Mouse (Mus musculus): ENCODE data around the gene Gpx3.

The Gpx3 gene

DNA sequence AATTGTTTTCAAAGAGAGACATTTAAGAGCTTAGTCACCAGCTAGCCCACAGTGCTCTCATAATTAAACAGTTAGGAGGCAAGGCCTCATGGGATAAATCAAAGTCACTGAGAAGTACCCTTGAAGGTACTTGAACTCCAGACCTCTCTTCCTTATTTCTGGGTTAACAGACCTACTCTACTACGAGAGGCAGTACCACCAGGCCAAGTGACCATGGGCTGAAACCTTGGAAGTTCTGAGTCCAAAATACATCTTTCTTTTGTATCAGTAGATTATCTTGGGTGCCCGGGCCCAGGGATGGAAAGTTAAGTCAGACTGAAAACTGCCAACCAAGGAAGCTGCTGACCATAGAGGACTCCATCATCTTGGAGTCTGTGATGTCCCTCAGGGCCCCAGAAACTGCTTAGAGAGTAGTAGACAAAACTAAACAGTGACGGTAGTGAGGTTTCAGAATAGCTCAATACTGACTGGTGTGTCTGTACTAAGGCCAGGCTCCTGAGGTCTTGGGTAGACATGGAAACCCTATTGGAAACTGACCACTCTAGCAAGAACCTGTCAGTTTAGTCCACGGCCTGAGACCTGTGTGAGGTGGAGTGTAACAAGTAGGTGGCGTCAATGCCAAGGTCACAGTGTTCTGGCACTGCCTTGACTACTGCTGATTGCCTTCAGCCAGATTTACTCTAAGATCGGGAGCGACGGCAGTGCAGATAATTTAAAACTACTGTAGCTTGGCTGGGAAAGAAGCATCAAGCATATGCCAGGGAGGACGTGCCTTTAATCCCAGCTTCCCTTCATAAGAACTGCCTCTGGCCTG is 10.5 kb downstream of the Gpx3 start:
- no peak for DNase-seq (ENCODE audit: low read depth, low spot score)

DNA sequence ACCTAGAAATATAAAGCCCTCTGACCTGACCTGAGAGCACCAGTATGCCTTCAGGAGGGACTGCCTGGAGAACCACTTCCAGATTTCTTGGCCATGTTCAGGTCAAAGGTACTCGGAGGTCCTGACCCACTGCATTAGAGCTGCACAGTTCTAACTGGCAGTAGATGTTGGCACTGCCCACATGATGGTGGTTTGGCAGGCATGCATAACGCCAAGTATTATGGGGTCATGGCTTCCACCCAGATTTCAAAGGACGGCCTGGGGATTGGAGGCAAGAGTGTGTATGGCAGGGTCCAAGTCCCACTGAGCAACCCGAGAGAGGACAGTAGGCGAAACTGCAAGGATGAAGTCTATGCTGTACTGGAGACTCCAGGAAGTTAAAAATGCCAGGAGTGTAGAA is 11.6 kb downstream of the Gpx3 start:
- no peak for DNase-seq (ENCODE audit: low read depth, low spot score)

- DNase-seq (ENCODE audit: low read depth, low spot score) = no peak
Observed at GRCm38 (mm10) chr11:54917461-54917860, 15.2 kb downstream of the Gpx3 start.

DNA sequence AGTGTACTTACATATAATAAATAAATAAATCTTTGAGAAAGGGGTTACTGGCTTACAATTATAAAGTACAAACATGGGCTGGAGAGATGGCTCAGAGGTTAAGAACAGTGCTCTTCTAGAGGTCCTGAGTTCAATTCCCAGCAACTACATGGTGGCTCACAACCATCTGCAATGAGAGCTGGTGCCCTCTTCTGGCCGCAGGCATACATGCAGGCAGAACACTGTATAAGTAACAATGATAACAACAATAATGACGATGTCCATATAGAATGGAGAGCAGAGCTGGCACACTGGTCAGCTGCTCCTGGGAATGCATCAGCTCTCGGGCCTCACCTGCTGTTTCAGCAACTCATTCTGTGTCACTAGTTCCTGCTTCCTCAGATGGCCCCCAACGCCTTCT is 16.0 kb downstream of the Gpx3 start:
- DNase-seq (ENCODE audit: low read depth, low spot score) = no peak

GRCm38 (mm10) chr11:54920127-54920972 is 18.1 kb downstream of the Gpx3 start:
- no peak for DNase-seq (ENCODE audit: low read depth, low spot score)

- no peak for DNase-seq (ENCODE audit: low read depth, low spot score)
Observed at GRCm38 (mm10) chr11:54920973-54921580, 18.8 kb downstream of the Gpx3 start.

DNA sequence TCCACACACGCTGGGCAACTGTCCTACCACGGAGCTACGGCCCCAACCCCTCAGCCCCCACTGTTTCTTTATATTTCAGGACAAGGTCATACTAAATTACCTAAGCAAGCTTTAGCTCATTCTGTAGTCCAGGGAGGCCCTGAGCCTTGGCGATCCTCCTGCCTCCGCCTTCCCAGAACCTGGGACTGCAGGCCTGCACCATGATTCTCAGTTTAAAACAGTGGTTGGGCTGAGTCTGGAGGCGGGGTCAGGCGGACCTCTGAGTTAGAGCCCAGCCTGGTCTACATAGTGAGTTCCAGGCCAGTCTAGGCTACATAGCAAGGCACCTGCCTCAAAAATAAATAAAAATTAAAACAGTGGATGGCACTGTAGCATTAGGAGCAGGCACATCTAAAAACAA is 19.5 kb downstream of the Gpx3 start:
- no peak for DNase-seq (ENCODE audit: low read depth, low spot score)

GRCm38 (mm10) chr11:54922488-54922887 is 20.2 kb downstream of the Gpx3 start:
- DNase-seq (ENCODE audit: low read depth, low spot score) = no peak

DNA sequence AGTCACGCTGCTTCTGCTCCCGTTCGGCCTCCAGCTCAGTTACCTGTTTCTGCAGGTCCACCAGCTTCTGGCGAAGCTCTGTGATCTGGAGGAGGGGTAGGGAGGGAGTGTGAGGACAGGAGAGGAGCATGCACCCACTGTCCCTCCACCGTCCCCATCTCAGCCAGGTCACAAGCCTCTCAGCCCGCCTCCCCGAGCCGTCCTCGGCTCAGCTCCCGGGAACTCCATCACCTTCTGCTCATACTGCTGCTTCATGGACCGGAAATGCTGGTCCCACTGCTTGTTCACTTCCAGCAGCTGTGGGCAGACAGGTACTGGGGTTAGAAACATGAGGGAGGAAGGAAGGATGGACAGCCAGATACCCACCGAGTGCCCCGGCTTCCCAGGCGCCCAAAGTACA is 21.9 kb downstream of the Gpx3 start:
- no peak for DNase-seq (ENCODE audit: low read depth, low spot score)

DNA sequence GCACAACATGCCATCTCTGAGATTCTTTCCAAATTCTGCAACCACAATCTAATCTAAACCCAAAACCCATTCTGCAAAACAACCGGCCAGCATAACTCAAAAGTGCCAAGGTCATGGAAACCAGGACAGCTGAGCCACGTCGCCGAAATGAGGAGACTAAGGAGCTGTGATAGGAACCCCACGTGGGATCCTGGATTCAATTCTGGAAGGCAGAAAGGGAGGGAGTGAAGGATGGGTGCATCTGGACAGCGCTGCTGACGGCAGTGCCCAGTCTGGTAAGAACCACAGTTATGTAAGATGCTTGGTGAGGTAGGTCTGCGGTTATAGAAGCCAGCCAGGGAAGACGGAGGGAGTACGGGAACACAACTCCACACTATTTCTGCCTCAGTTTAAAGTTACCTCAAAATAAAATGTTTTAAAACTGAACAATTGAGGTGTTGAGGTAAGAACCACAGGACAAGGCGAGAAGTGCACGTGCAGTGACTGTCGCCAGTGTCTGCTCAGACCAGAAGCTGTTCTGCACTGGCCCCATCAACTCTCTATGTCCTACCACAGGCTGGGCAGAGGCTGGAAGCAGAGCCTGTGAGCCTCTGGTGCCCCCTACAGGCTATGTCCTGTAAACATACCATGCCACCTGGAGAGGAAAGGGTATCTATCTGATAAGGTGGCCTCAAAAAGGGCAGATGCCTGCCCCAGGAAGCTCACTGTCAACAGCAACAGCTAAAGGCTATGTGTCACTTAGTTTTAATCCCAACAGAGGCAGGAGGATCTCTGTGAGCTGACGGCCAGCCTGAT is 25.3 kb downstream of the Gpx3 start:
- no peak for DNase-seq (ENCODE audit: low read depth, low spot score)

DNA sequence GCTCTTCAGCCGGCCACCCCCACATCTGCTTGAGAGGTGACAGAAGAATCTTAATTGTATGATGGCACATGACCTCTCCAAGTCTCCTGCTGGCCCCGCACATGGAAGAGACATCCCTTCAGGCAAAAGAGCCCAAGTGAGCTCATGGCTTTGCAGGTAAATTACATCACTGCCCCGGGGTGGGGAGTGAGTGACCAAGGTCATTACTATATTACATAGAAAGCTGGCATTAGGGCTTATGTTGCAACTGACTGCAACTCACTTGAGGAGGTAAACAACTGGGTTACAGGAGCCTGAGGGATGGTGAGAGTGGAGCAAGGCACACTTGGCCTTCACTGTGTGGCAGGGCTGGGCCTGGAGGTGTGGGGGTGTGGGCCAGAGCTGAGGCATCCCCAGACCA is 26.0 kb downstream of the Gpx3 start:
- no peak for DNase-seq (ENCODE audit: low read depth, low spot score)

GRCm38 (mm10) chr11:54928886-54929285 is 26.6 kb downstream of the Gpx3 start:
- DNase-seq (ENCODE audit: low read depth, low spot score) = no peak

DNA sequence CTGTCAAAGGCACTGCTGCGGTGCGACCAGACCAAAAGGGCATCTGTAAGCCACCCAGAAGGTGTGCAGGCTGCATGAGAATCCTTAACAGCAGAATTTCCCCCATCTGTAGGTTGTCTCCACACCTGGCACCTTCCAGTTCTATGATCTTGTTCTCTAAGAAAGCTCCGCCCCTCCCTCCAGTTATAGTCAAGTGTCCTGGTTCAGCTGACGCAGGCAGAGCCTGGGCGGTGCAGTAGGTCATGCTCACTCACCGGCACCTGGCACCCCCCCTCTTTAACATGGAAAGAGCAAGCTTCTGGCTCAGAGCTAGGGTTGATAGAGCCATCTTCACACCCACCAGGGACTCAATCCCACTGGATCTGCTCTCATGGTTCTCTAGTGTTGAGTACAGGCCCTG is 27.0 kb downstream of the Gpx3 start:
- no peak for DNase-seq (ENCODE audit: low read depth, low spot score)

DNA sequence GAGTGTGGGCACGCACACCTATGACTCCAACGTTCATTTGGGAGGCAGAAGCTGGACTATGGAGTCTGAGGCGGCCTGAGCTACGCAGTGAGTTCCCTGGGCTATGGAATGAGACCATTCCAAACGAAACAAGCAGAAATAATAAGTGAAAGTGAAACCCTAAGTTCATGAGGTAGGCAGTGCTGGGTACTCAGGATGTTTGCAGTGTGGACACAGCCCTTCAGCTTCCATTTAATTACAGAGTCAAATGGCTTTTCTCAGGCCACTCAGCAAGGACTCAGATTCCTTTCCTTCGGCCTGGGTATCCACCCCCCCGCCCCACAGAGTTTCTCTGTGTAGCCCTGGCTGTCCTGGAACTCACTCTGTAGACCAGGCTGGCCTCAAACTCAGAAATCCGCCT is 27.5 kb downstream of the Gpx3 start:
- no peak for DNase-seq (ENCODE audit: low read depth, low spot score)

DNA sequence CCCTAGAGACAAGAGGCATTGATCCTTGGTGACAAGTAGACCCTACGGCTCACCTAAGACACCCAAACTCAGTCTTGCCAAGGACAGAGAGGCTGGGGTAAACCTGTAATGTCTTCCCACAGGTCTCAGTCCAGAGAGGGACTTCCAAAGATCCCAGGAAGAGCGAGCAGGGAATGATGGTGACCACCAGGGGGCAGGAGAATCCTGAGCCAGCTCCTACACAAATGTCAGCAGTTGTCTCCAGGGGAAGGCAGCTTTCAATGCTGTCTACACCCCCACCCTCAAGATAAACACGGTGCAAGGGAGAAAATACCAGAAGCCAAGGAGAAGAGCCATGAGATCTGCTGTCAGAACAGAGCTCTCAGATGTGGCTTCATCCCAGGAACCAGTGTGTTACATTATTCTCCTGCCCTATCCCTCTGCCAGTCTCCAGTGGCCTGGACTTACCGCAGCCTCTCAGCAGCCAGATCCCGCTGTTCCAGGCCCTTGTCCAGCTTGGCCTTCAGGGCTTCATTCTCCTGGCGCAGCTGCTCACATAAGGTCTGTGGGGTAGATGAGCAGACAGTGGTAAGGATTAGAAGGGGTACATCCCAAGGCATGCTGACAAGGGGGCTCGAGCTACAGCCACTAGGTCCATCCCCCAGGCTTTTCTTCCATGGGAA is 28.2 kb downstream of the Gpx3 start:
- no peak for DNase-seq (ENCODE audit: low read depth, low spot score)

- no peak for DNase-seq (ENCODE audit: low read depth, low spot score)
Observed at GRCm38 (mm10) chr11:54931405-54932093, 29.3 kb downstream of the Gpx3 start.

GRCm38 (mm10) chr11:54932540-54932939 is 30.3 kb downstream of the Gpx3 start:
- DNase-seq (ENCODE audit: low read depth, low spot score) = no peak

DNA sequence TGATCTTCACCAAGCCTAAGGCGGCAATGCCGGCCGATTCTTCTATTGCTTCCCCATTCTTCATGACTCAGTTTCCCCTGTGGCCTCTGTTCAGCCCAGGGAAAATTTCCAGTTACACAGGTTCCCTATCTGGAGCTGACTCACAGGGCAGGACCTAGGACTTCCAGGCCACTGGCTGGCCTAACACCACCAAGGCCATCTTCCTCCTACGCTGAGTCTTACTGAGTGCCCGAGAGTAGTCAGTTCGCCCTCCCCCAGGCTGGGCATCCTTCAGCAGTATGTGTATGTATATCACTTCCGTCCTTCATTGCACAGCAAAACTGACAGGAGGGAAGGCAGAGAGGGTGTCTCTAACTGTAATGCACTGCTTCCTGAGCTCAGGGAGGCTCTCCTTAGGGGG is 31.9 kb downstream of the Gpx3 start:
- no peak for DNase-seq (ENCODE audit: low read depth, low spot score)

DNA sequence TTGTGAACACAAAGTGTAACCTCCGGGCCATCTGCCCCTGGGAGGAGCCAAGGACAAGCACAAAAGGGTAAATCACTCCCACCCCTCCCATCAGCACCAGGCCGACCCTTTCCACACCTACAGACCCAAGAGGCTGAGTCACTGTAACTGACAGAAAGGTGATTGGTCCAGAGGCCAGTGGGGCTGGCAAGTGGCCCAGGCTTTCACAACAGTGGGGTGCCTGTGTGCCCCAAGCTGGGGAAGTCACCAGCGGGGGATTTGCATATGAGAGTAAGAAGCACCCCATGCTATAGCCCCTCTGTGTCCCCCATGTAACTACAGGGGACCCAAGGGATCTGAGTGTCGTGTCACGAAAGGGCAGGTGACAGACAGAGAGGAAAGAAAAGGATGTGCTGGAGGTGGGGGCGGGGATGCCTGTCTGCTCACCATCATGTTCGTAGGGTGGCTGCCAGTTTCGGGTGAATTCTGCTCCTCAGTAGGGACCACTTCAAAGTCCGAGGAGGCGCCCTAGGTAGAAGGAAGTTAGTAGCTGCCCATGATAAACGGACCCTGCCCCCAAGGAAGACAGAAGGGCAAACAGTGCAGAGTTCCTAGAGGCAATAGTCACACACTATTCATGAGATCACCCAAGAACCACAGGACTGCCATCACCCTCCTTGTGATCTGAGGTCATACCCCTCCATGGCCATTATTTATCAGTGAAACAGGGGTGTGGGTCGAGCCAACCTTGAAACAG is 34.0 kb downstream of the Gpx3 start:
- no peak for DNase-seq (ENCODE audit: low read depth, low spot score)

DNA sequence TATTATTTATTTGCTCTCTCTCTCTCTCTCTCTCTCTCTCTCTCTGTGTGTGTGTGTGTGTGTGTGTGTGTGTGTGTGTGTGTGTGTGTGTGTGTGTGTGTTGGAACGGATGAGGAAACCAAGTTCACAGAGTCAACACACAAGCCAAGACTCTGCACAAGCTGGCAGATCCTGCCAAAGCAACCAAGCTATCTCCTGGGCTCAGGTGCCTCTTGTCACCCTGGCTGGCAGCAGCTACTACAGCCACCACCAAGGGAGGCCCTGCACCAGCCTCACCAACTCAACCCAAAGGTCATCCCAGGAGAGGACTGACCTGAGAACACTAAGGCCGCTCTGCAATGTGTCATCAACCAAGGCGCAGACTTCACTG is 34.5 kb downstream of the Gpx3 start:
- DNase-seq (ENCODE audit: low read depth, low spot score) = no peak
